Mouse (Mus musculus): Measurements from ENCODE around the gene Kif13a. TPM values are rescaled to one million over a fixed set of nuclear protein-coding genes. Genes with fewer than 3 reads are reported as not detected.

Kif13a gene
- polyA plus RNA-seq (2017; shearing (Covaris generic)) = 6.0 TPM

DNA sequence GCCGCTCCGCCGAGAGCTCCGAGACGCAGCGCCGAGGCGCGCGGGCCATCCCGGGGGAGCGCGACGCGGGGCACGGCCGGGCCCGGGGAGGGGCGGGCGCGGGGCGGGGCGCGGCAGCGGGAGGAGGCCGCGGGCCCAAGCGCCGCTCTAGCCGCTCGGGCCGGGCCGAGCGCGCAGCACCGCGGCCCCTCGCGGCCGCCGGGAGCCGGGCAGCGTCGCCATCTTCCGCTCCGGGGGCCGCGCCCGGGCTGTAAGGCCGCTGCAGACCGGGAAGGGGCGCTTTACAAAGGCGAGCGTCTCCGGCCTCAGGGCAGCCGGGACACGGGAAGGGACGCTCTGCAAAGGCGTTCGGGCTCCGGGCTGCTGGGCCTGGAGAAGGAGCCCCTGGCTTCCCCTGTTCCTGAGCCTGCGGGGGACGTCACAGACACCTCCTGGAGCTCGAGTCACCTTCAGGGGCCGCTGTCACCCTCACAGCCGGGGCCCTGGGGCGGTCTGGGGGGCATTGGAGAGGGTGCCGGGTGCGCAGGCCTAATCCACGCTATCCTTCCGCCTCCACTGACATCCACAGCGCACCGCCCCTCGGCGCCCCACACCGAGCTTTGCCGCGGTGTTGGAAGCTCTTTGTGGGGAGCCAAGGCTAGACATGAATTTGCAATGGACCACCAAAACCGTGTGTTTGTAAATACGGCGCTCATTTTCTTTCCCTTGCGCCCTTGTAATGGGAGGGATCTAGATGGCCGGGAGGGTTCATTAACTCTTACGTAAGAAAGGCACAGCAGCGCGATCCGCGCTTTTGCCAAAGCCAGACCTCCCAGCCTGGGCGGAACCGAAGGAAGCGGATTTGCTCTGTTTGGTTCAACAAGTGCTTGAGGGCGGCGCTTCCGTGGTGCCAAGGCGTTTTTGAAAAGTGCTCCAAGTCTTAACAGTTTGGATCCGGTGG lies at the start of gene Kif13a:
TSS of gene Kif13a (minus strand) at position 149 of the 940 bp plus-strand sequence.

GRCm38 (mm10) chr13:46727837-46728268 lies 201.8 kb downstream of the Kif13a start, which contains the start of gene Nup153:
Nup153 (minus strand) TSS chr13:46727940.

Other genes starting within 250 kb of the Kif13a start
- 60.3 TPM for gene Nup153, start 201.9 kb downstream of the Kif13a start, polyA plus RNA-seq (2017; shearing (Covaris generic))
- gene Nhlrc1, start 85.0 kb upstream of the Kif13a start, polyA plus RNA-seq (2017; shearing (Covaris generic)) = 0.28 TPM
- 31.5 TPM for gene Kdm1b, start 113.6 kb upstream of the Kif13a start, polyA plus RNA-seq (2017; shearing (Covaris generic))
- gene Tpmt, start 114.9 kb upstream of the Kif13a start, polyA plus RNA-seq (2017; shearing (Covaris generic)) = 4.3 TPM
- 79.2 TPM for gene Dek, start 176.3 kb upstream of the Kif13a start, polyA plus RNA-seq (2017; shearing (Covaris generic))
- 0.23 TPM for gene Rnf144b, start 192.8 kb upstream of the Kif13a start, polyA plus RNA-seq (2017; shearing (Covaris generic))

Data from activated CD4-positive, CD25-positive, alpha-beta regulatory T cell, adult 9 weeks (primary cell).